Comparison of ENCODE assay signal across 7 mouse cellular contexts in genomic region chr12:51275818-51276538, GRCm38 (mm10).
DNase-seq lines count a peak whose midpoint lies in the region; ATAC-seq and TF ChIP-seq lines count a peak whose summit lies in the region.

No protein-coding gene starts in this region.

- 47% methylated on average over 14 of the region's 14 CpGs for WGBS in kidney, adult 2 months
- 48% methylated on average over 14 of the region's 14 CpGs for WGBS in hindbrain, embryonic 16.5 days

- ATAC-seq in hindbrain, embryonic 16.5 days, result no peak

- no peaks in the 10 kb centered on the region for H3K36me3 ChIP-seq in kidney, adult 2 months (ENCODE audit: control insufficient read depth, insufficient read depth, low read length)
- no peaks in the 10 kb centered on the region for H3K36me3 ChIP-seq in E14TG2a.4 (ENCODE audit: insufficient read depth, low read length)
- no peaks in the 10 kb centered on the region for H3K36me3 ChIP-seq in hindbrain, embryonic 16.5 days (ENCODE audit: control insufficient read depth, insufficient read depth, low read length)

- H3K27me3 ChIP-seq in kidney, adult 2 months (replicated peaks; ENCODE audit: control insufficient read depth, insufficient read depth, low read length), result no peaks in the 10 kb centered on the region
- no peaks in the 10 kb centered on the region for H3K27me3 ChIP-seq in E14TG2a.4 (ENCODE audit: insufficient read depth, low read length)
- no peaks in the 10 kb centered on the region for H3K27me3 ChIP-seq in hindbrain, embryonic 16.5 days (replicated peaks; ENCODE audit: control insufficient read depth, insufficient read depth, low read length)

- no peak overlapping the region for H3K4me3 ChIP-seq in kidney, adult 2 months (ENCODE audit: insufficient read depth, low read depth, low read length)
- no peak overlapping the region for H3K4me3 ChIP-seq in E14TG2a.4 (replicated peaks; ENCODE audit: low read length)
- H3K4me3 ChIP-seq in hindbrain, embryonic 16.5 days (ENCODE audit: low read length), result no peak overlapping the region

- no peak overlapping the region for H3K27ac ChIP-seq in kidney, adult 2 months (ENCODE audit: insufficient read depth, low read depth, low read length)
- H3K27ac ChIP-seq in hindbrain, embryonic 16.5 days (ENCODE audit: low read depth, low read length), result peak overlapping the region; percentile 29; the same call in 1 of the 2 replicates

- H3K4me1 ChIP-seq in kidney, adult 2 months (ENCODE audit: control insufficient read depth, insufficient read depth, low read length), result no peaks in the 10 kb centered on the region
- no peaks in the 10 kb centered on the region for H3K4me1 ChIP-seq in E14TG2a.4 (replicated peaks; ENCODE audit: low read depth, low read length)
- no peaks in the 10 kb centered on the region; the same call in 1 of the 2 replicates for H3K4me1 ChIP-seq in hindbrain, embryonic 16.5 days (ENCODE audit: control insufficient read depth, insufficient read depth, low read depth, low read length)

- no peak for TF ChIP-seq CTCF in kidney, adult 2 months (conservative IDR thresholded peaks at IDR 0.05; ENCODE audit: insufficient read depth, insufficient read length, low read depth, low read length)
- TF ChIP-seq CTCF in E14TG2a.4 (conservative IDR thresholded peaks at IDR 0.05; ENCODE audit: low read length), result peak; percentile 75

- no peak overlapping the region for H3K9ac ChIP-seq in hindbrain, embryonic 16.5 days (ENCODE audit: low read depth, low read length)

- H3K4me2 ChIP-seq in hindbrain, embryonic 16.5 days (ENCODE audit: low read length), result peak overlapping the region; percentile 15; the same call in 1 of the 2 replicates

- DNase-seq in kidney, adult 2 months, result peak; percentile 23
- no peak for DNase-seq in kidney, postnatal 14 days
- DNase-seq in ZHBTc4 (ENCODE audit: low read depth, low spot score), result peak; percentile 55
- DNase-seq in telencephalon, adult 2 months (ENCODE audit: low read depth, low spot score), result peak; percentile 65
- DNase-seq in spleen, postnatal 10 days (ENCODE audit: low spot score in 2 of 2), result no peak

- H3K9me3 ChIP-seq in E14TG2a.4 (ENCODE audit: low read length), result no peaks in the 10 kb centered on the region
- H3K9me3 ChIP-seq in hindbrain, embryonic 16.5 days (ENCODE audit: control insufficient read depth, low read length), result no peaks in the 10 kb centered on the region

- TF ChIP-seq POLR2A in kidney, adult 2 months (IDR thresholded peaks at IDR 0.05; ENCODE audit: low read depth, low read length), result no peak

Comparison
In these comparisons a context has a peak if more than half of its experiments do, and no peak if none do; other contexts are left out.
1. DNase-seq: peak in kidney, adult 2 months (single experiment), ZHBTc4 (single experiment) and telencephalon, adult 2 months (single experiment); none in kidney, postnatal 14 days (single experiment) and spleen, postnatal 10 days (0 of 2).